Mouse (Mus musculus) neural tube, embryonic 10.5 days (tissue): Measurements from ENCODE around the gene Entpd5.
A peak's percentile ranks its signal among the peaks of the same experiment; 100 is the strongest.

ENCODE experiments used
- DNase-seq: peaks from one replicate; pipeline ENCODE4 v3.0.0-alpha.2; 2017; ENCODE audit warnings: low spot score; ENCODE audit errors: extremely low spot score

The Entpd5 gene

DNA sequence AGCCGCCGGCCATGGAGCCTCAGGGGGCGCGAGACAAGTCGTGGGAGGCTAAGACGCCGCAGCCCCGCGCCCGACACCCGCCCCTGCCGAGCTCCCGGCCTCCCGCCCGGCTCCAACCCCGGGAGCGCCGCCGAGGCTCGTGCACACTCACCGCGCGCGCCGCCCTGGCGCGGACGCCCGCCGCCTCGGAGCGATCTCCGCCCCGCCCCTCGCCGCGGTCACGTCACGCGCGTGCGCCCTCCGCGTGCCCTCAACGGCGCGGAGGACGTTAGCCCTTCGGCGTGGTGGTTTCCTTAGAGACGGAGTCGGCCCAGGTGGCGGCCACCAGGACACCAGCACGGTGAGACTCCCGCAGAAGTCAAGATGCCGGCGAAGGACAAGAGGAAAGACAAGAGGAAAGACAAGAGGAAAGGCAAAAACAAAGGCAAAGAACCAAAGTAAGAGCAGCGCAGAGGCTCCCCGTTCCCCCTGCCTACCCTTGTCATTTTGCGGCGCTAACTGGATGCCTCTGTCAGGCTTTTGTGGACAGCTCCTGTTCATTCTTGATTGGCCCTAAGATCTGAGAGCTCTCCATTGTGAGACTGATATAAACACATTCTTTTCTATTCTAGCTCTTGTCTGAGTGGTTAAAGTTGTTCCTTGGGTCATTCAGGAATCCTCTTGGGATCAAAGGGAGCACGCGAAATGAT is at the start of gene Entpd5, which contains the start of gene Bbof1:
TSS of gene Entpd5 (minus strand) at position 211 of the 689 bp plus-strand sequence.
TSS of gene Bbof1 (plus strand) at position 253 of the 689 bp plus-strand sequence.
- peak; percentile 85 for DNase-seq

DNA sequence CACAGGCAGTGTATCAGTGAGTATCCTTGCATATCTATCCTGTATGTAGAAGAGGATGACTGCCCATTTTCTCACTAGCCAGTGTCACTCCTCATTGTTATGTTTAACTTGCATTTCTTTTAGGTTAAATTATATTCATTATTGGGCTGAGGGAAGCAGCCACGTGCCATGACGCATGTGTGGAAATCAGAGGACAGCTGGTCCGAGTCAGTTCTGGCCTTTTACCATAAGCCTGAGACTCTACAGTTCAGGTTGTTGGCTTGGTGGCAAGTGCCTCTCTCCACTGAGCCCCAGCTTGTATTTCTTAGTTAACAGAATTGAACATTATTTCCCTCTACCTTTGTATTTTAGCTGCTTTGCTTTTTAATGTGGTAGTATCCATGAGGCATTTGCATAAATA is 48.1 kb upstream of the Entpd5 start:
- no peak for DNase-seq

DNA sequence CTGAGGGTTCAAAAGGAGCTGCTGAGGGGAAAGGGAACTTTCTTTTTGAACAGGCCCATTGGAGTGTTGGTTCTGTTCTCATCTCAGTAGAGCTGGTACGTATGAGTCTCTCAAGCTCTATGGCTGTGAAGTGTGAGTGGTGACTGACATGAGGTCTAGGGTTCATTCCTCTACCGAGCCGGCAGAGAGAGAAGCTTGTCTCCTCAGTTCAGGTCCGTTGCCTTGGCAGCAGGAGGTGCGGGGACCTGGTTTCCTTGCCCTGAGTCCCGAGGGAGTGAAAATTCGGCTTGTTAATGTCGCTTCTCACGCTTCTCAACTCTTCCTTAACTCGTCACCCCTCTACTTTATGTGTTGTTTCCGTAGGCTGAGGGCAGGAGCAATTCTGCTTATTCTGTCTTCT is 43.0 kb upstream of the Entpd5 start:
- no peak for DNase-seq

DNA sequence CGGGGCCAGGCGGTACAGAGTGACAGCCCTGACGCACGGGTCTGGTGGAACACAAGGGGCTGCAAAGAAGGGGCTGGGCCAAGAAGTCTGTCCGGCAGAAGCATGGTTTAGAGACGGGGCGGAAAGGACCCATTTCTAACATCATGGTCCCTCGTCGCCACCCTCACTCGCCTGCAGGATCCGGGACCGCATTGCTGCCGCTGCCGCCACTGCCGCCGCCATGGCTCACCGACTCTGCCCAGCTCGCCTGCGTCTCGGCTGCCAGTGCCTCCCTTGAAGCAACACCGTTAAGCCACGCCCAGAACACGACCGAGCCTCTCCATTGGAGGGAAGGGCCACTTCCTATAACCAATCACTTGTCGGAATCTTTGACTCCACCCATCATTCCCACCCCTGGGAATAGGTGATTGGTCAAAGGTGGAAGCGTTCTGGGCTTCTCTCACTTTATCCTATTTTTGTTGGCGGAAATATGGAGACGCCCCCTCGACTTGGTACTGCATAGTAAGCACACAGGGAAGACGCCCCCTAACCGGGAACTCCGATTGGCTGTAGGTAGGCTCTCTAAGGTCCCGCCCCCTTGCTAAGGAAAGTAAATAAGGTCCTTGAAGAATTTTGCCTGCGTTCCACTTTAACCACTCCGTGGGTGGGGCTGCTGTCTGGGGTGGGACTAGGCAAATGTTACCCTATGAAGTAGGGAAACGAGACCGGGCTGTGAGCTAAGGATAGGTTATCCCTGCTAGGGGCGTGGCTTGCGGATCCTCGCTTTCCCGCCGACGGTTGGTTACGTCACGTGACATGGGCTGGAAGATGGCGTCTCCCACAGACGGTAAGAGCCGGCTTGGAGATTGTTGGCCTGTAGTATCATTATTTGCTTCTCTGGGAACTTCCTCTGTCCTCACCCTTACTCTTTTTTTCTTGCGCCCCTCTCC is 42.2 kb upstream of the Entpd5 start, which contains the start of the genes Aldh6a1 and Lin52:
TSS of gene Aldh6a1 (minus strand) at position 287 of the 929 bp plus-strand sequence.
TSS of gene Lin52 (plus strand) at position 705 of the 929 bp plus-strand sequence.
- peak; percentile 92 for DNase-seq

DNA sequence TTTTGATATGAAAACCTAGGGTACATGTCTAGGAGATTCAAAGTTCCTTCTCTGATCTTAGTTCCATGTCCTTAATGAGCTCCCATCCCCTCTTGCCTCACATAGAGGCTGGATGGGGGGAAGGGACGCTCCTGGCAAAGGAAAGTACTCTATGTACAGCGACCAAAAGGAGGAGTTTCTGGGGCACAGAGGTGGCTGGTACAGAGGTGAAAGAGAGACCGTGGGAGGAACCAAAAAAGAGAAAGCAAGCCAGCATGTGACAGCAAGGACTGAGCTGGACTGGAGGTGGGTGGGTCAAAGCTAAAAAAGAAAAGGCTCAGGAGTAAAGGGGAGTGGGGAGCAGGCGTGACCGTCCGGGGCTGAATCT is 41.5 kb upstream of the Entpd5 start:
- DNase-seq = no peak

DNA sequence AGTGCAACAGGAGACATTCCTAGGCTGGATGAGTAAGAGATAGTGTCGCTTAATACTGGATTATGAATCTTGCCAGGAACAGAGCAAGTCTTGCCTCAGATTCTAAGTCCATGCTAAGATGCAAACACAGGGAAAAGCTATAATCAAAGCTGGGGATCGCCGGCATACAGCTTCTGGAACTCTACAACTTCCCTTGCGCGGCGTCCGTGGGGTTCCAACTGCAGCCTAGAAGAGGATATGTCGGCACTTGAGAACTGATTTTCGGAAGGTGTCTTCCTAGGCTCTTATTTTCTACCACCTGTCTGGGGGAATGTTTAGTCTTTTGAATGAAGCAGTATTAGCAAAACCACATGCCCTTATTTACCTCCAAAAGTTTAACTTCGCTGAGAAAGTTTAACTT is 41.1 kb upstream of the Entpd5 start:
- DNase-seq = no peak

DNA sequence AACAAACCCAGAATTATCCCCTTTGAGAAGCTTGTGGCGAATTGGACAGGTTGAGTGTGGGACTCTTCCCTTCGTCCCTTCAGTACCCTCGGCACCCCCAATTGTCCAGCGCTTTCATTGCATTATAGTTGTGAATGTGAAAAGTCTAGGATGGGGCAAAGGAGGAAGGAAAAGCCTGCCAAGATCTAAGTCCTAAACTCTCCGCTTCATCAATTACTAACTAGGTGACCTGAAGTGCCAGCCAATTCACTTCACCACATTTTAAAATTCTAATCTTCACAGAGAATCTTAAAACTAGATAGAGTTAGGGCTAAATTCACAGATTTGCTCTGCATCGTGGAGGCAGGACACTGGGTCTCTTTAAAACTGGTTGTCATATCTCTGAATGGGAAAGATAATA is 39.4 kb upstream of the Entpd5 start:
- no peak for DNase-seq

DNA sequence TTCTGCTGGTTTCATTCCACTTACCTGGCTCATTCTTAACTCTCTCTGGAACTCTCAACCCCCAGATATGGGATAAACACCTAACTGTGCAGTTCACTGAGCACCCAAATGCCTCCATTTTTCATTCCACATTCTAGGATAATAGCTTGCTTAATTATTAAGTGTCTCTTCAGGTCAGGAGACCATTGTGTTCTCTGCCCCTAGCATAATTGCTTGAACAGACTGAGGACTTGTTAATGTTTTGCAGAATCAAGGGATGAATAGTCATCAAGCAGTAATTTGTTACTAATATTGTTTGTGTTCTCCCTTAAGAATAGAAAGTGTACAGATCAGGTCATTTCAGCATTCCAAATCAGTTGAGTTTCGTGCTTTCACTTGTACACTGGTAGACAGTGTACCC is 38.6 kb upstream of the Entpd5 start:
- no peak for DNase-seq

DNA sequence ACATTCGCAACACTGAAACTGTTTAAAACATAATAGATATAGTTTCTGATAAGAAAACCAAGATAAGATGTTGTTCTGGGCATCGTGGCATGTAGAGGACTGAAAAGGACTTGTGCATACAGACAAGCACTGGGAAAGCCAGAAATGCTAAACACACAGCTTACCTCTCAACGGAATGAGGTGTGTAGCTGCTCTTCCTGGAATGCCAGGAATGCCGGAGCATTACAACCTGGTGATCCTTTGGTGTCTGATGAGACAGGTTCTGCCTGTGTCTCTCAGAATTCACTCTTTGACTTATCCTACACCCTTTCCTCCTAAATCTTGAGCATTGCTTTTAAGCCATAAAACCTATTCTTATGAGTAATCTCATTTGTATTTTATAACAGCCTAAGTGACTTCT is 33.7 kb upstream of the Entpd5 start:
- DNase-seq = no peak

GRCm38 (mm10) chr12:84438697-84439096 is 29.9 kb upstream of the Entpd5 start:
- no peak for DNase-seq

- no peak for DNase-seq
Measured at GRCm38 (mm10) chr12:84429825-84430224, 21.0 kb upstream of the Entpd5 start.

DNA sequence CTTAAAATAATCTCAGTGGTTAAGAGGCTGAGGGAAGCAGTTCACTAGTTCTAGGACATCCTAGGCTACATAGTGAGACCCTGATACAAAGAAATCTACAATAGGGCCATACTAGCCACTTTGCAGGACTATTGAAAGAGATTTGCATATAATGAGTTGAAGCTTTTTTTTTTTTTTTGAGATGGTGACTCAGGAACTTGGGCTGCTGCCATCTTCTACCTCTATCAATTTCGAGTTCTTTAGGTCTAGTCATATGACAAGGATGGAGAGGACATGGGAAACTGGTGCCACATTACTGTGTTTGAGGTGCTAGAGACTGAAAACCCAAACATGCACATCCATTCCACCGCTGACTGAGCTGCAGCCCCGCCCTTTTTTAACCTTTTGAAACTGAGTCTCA is 15.2 kb upstream of the Entpd5 start:
- no peak for DNase-seq

GRCm38 (mm10) chr12:84417605-84417922 is 8.7 kb upstream of the Entpd5 start:
- DNase-seq = no peak

DNA sequence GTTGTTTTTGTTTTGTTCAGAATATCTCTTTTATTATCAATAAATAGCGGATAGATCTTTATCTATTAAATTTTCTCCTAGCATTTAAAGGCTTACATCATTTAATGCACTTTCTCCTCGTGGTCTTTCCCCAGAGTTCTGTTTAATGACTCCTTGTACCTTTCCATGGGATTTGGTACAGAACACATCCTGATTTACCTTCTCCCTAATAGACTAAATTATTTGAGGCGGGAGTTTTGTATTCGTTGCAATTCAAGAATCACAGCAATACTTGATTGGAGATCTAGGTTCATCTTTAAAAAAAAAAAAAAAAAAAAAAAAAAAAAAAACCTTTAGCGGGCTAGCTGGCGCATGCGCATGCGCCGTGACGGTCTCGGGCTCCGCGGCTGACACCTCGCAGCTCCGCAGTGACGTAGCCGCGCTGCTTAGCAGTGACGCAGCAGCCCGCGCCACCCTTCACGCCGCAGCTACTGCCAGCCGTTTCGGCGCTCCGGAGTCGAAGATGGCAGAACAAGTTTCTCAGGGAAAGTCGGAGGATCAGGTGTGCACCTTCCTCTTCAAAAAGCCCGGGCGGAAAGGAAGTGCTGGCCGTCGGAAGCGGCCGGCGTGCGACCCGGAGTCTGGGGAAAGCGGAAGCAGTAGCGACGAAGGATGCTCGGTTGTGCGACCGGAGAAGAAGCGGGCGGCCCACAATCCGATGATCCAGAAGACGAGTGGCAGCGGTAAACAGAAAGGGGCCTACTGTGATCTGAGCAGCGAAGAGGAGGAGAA is 8.2 kb upstream of the Entpd5 start, which contains the start of gene Rnf113a2:
TSS of gene Rnf113a2 (plus strand) at position 363 of the 771 bp plus-strand sequence.
- DNase-seq = peak; percentile 83

DNA sequence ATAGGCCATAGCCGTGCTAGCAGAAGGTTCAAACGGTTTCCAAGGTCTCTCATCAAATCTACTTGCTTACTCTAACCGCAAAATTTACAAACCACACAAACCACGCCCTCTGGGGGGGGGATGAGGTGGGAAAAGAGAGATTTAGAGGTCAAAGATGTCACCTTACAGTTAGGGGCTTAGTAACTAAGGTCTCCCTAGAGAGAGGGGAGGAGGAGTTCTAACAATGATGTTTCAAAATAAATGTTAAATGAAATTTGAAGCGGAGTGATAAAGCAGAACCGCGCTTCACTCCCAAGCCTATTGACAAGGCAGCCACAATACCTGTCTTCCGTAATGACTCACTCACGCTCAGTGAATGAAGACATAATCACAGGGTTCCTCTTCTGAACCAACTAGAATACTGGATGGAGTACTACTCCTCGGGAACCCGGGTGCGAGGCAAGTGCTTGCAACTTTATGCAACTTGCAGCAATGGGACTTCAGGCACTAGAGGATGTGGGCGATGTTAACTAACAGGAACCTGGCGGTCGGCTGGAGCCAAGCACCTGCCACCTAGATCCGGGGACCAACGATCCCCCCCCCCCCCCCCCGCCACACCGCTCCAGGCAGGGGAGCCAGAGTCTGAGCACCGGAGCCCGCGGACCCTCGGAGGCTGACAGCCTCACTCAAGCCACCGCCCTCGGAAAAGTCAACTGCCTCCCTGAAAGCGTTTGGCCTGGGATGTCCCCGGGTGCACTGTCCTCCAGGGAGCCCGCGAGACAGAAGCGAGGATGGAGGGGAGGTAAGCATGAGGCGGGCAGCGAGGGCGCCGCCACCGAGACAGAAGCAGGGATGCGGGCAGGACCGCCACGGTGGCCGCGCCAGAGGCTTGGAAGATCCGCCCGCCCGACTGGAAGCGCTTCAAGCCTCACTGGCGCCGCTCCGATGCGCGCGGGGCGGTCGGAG is 683 bp downstream of the Entpd5 start:
- no peak for DNase-seq

GRCm38 (mm10) chr12:84407259-84407658 is 1.6 kb downstream of the Entpd5 start:
- DNase-seq = no peak

- no peak for DNase-seq
Measured at GRCm38 (mm10) chr12:84404541-84404940, 4.3 kb downstream of the Entpd5 start.

DNA sequence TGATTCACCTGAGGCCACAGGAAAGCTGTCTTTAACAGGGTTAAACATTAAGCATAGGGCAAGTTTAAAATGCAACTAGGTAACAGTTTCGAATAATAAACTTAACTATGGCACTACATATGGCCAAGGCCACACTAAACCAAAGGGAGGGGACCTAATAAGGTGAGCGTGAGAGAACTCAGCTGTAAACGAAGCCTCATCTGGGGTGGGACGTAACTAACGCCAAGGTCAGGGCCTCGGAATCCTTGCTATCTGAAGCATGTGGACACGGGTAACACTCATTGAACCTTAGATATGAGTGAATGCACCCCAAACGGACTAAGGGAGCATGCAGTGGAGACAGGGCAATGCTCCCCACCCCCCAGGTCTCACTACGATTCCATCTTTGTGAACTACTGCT is 5.9 kb downstream of the Entpd5 start:
- no peak for DNase-seq

- DNase-seq = no peak
Measured at GRCm38 (mm10) chr12:84400653-84401052, 8.2 kb downstream of the Entpd5 start.

GRCm38 (mm10) chr12:84400068-84400467 is 8.8 kb downstream of the Entpd5 start:
- no peak for DNase-seq

- no peak for DNase-seq
Measured at GRCm38 (mm10) chr12:84399663-84400062, 9.2 kb downstream of the Entpd5 start.
